Mouse (Mus musculus): Measurements from ENCODE around the gene Cntf. TPM values are rescaled to one million over a fixed set of nuclear protein-coding genes. Genes with fewer than 3 reads are reported as not detected.
"Not testable (repeated sequence)": the region's sequence is repeated elsewhere in the genome, so short reads cannot be mapped to it uniquely, and the experiment has no call there.

Cntf gene
- total RNA-seq, 2 experiments from 2014 or later: 4.4 to 4.5 TPM

- no peak for DNase-seq (ENCODE audit: low spot score in 2 of 2)
Measured at GRCm38 (mm10) chr19:12770888-12771287, 5.5 kb upstream of the Cntf start.

GRCm38 (mm10) chr19:12762212-12763130 is 3.0 kb downstream of the Cntf start:
- DNase-seq (ENCODE audit: low spot score in 2 of 2): no peak

- DNase-seq (ENCODE audit: low spot score in 2 of 2): no peak
Measured at GRCm38 (mm10) chr19:12759656-12760055, 5.8 kb downstream of the Cntf start.

- DNase-seq (ENCODE audit: low spot score in 2 of 2): no peak
Measured at GRCm38 (mm10) chr19:12758936-12759478, 6.4 kb downstream of the Cntf start.

GRCm38 (mm10) chr19:12756286-12756685 is 9.1 kb downstream of the Cntf start:
- DNase-seq (ENCODE audit: low spot score in 2 of 2): no peak

- DNase-seq (ENCODE audit: low spot score in 2 of 2): no peak
Measured at GRCm38 (mm10) chr19:12731950-12732349, 33.5 kb downstream of the Cntf start.

- no peak for DNase-seq (ENCODE audit: low spot score in 2 of 2)
Measured at GRCm38 (mm10) chr19:12731036-12731435, 34.4 kb downstream of the Cntf start.

- no peak for DNase-seq (ENCODE audit: low spot score in 2 of 2)
Measured at GRCm38 (mm10) chr19:12725851-12726250, 39.6 kb downstream of the Cntf start.

- no peak for DNase-seq (ENCODE audit: low spot score in 2 of 2)
Measured at GRCm38 (mm10) chr19:12722308-12722707, 43.1 kb downstream of the Cntf start.

GRCm38 (mm10) chr19:12721596-12721995 is 43.8 kb downstream of the Cntf start:
- not testable (repeated sequence) for DNase-seq (ENCODE audit: low spot score in 2 of 2)

GRCm38 (mm10) chr19:12720919-12721318 is 44.5 kb downstream of the Cntf start:
- DNase-seq (ENCODE audit: low spot score in 2 of 2): not testable (repeated sequence)

- no peak for DNase-seq (ENCODE audit: low spot score in 2 of 2)
Measured at GRCm38 (mm10) chr19:12720463-12720862, 45.0 kb downstream of the Cntf start.

- DNase-seq (ENCODE audit: low spot score in 2 of 2): no peak
Measured at GRCm38 (mm10) chr19:12719189-12719588, 46.2 kb downstream of the Cntf start.

Other genes with a start within 250 kb of the Cntf start
- 10 to 100 TPM; 13.3 to 16.9 TPM for gene Fam111a, start 219.9 kb downstream of the Cntf start, total RNA-seq (2021)
- 10 to 100 TPM in 1 of 2 experiments, under 1 TPM in 1; 0.31 to 14.1 TPM for gene Gm4952, start 165.7 kb downstream of the Cntf start, total RNA-seq (2021)
- gene Glyat, start 132.3 kb downstream of the Cntf start, total RNA-seq (2021): 1 to 10 TPM; 1.7 to 6.2 TPM
- gene Olfr1442, start 95.2 kb downstream of the Cntf start, total RNA-seq (2021): not detected
- not detected for gene Olfr1443, start 87.5 kb downstream of the Cntf start, total RNA-seq (2021)
- 10 to 100 TPM in 1 of 2 experiments, 1 to 10 TPM in 1; 2.1 to 11.5 TPM for gene Keg1, start 69.8 kb downstream of the Cntf start, total RNA-seq (2021)
- gene Zfp91, start 30.5 kb upstream of the Cntf start, total RNA-seq (2021): 10 to 100 TPM; 88.5 to 90.4 TPM
- 1 to 10 TPM; 1.7 to 2.1 TPM for gene Lpxn, start 30.6 kb upstream of the Cntf start, total RNA-seq (2021)
- not detected for gene Gm5244, start 81.0 kb upstream of the Cntf start, total RNA-seq (2021)
- not detected for gene Olfr1444, start 91.7 kb upstream of the Cntf start, total RNA-seq (2021)
- not detected for gene Olfr1445, start 118.2 kb upstream of the Cntf start, total RNA-seq (2021)
- not detected for gene Olfr1446, start 127.9 kb upstream of the Cntf start, total RNA-seq (2021)
- gene Olfr1447, start 138.1 kb upstream of the Cntf start, total RNA-seq (2021): not detected
- gene Olfr1448, start 158.8 kb upstream of the Cntf start, total RNA-seq (2021): not detected
- not detected for gene Olfr1449, start 165.2 kb upstream of the Cntf start, total RNA-seq (2021)
- gene Olfr1450, start 184.6 kb upstream of the Cntf start, total RNA-seq (2021): not detected
- not detected for gene Olfr1451, start 229.4 kb upstream of the Cntf start, total RNA-seq (2021)